Mouse (Mus musculus) gastrocnemius, adult 2 months (tissue): ENCODE results near the gene Hecw2. TPM values are rescaled to one million over a fixed set of nuclear protein-coding genes. Genes with fewer than 3 reads are reported as not detected.

Experiments
- DNase-seq: peaks from one replicate; pipeline ENCODE4 v3.0.0; 2022
- H3K27ac ChIP-seq: fragments of 200-600 bp; 2 replicates; pipeline ENCODE4 v1.8.1; 2022; ENCODE audit warnings: mild to moderate bottlenecking
- H3K4me3 ChIP-seq: fragments of 200-600 bp; 2 replicates; pipeline ENCODE4 v1.8.1; 2022; ENCODE audit warnings: mild to moderate bottlenecking, moderate library complexity
- CTCF ChIP-seq: fragments of 200-600 bp; IDR thresholded peaks from 2 replicates; pipeline ENCODE4 v1.8.1; 2022; ENCODE audit warnings: antibody characterized with exemption, mild to moderate bottlenecking, moderate library complexity
- intact Hi-C: fragments of 180-260 bp; cut with DNase I; formaldehyde crosslinking; loops from one replicate; pipeline ENCODE4 v1.15.1; 2025
- total RNA-seq, 2 experiments: library from RNA; stranded (reverse); gene quantifications; 2 replicates each; pipeline ENCODE4 v1.2.3; 2021

The Hecw2 gene
- total RNA-seq, 2 experiments from 2014 or later = 5.1 to 7.9 TPM

- intact Hi-C loops = no loop called here
- Histone ChIP-seq H3K27ac (no peak overlapping the region), H3K4me3 (no peak overlapping the region)
- TF ChIP-seq CTCF = no peak
- DNase-seq = no peak
Measured at GRCm38 (mm10) chr1:54079708-54080107, 115.3 kb downstream of the Hecw2 start.

DNA sequence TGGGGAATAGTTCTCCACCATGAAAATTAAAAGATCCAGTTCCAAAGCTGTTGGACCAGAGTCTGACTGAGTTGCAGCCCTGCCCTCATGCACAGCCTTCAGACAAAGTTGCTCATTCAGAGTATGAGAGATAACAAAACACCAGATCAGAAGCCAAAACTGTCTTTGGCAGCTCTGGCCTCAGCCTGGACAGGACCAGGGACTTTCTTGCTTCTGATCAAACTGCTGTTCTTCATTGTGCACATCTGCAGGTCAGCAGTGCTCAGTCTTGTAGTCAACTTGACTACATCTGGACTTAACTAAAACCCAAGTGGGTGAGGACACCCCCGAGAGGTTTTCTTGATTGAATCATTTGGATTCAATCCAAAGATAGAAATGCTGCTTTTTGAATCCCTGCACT lies 120.5 kb downstream of the Hecw2 start:
- intact Hi-C loops = no loop called here
- no peak for TF ChIP-seq CTCF
- DNase-seq = peak; percentile 39
- Histone ChIP-seq H3K27ac (no peak overlapping the region), H3K4me3 (no peak overlapping the region)

DNA sequence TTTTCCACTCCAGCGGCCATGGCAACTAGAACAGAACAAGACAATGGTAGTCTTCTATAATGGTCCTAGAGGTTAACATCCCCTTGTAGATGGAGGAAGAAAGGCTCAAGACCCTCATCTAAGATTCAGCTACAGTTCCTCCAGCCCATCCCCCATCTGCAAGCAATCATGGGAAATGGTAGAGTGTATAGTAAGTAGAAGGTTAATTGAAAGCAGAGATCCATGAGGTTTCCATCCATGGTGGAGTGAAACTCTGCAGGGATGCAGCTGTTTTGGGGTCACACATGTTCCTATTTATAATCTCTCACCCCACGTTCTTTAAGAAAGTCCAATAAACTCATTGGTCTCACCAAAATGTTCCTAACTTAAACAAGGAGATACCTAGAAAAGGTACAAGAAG lies 124.8 kb downstream of the Hecw2 start:
- intact Hi-C loops = no loop called here
- DNase-seq = no peak
- Histone ChIP-seq H3K4me3 (no peak overlapping the region), H3K27ac (no peak overlapping the region)
- no peak for TF ChIP-seq CTCF

DNA sequence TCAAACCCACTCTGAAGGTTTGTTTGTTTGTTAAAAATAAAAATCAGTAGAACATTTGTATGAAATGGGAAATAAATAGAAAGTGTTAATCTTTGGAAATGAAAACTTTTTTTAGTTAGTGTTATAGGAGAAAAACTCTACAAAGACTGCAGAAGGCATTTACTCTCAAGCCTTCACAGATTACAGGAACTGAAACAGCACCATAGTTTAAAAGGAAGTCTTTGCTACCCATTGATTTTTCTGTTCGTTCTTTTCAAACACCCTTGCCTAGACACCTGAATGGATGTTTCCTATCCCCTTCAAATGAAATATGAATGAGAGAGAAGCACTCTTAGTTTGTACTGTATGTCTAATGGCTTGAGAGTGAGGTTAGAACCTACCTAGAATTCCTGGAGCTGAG lies 126.7 kb downstream of the Hecw2 start:
- Histone ChIP-seq H3K27ac (no peak overlapping the region), H3K4me3 (no peak overlapping the region)
- no peak for TF ChIP-seq CTCF
- intact Hi-C loops = no loop called here
- no peak for DNase-seq

- Histone ChIP-seq H3K4me3 (no peak overlapping the region), H3K27ac (no peak overlapping the region)
- DNase-seq = no peak
- no peak for TF ChIP-seq CTCF
- intact Hi-C loops = no loop called here
Measured at GRCm38 (mm10) chr1:54065434-54065833, 129.5 kb downstream of the Hecw2 start.

DNA sequence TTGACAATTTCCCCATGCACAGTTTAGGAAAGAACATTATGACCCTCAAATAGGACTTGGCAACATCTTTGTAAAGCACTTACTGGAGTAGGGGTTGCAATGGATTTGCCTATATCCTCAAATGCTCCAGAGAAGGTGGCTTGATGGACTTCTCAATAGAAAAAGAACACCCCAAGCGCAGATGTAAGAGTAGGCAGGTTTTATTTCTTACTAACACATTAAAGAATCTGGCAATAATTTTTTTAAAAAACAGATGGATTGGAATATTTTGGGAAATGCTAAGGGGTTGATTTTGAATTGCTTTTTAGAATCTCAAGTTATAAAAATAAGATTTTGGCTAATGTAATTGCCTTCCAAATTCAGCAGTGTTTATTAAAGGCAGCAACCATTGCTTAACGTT lies 133.9 kb downstream of the Hecw2 start:
- Histone ChIP-seq H3K27ac (no peak overlapping the region), H3K4me3 (no peak overlapping the region)
- no peak for TF ChIP-seq CTCF
- intact Hi-C loops = no loop called here
- no peak for DNase-seq

- no peak overlapping the region for H3K27ac ChIP-seq
- intact Hi-C loops = no loop called here
- H3K4me3 ChIP-seq = no peak overlapping the region
- TF ChIP-seq CTCF = no peak
- DNase-seq = no peak
Measured at GRCm38 (mm10) chr1:54059731-54060130, 135.2 kb downstream of the Hecw2 start.

DNA sequence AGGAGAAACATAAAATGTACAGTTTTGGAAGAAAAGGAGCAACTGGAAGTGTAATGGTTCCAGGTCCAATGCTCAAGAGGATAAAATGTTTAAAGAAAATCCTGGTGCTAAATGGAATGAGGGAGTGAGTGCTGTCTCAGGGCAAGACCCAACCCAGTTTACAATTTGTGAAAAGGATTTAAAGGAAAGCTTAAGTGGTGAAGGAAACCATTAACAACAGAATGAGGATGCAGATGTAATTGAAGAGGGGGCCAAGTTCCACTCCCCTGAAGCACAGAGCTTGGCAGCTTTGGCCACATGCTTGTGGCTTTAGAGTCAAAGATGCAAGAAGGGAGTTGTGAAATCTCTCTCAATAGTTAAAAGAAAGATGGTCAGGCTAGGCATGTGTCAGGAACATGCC lies 142.2 kb downstream of the Hecw2 start:
- no peak overlapping the region for H3K4me3 ChIP-seq
- intact Hi-C loops = no loop called here
- TF ChIP-seq CTCF = no peak
- DNase-seq = no peak
- H3K27ac ChIP-seq = no peak overlapping the region

DNA sequence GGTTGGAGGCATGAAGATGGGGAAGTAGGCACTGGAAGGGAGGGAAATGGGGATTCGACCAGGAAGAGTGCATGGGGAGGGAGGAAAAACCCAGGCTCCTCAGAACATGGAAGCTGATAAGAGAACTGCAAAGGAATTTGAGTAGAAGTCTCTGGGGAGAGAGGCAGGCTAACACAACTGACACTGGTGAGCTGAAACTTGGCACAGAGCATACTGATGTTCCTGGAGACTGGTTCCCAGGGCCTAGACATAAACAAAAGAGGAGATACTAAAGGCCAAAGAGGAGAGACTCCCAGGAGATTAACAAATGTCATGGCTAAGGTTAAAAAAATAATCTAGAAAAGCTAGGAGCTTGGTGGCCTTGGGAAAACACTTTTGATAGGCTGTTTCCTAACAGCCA lies 148.0 kb downstream of the Hecw2 start:
- intact Hi-C loops = no loop called here
- H3K27ac ChIP-seq = no peak overlapping the region
- no peak overlapping the region for H3K4me3 ChIP-seq
- no peak for TF ChIP-seq CTCF
- DNase-seq = no peak

DNA sequence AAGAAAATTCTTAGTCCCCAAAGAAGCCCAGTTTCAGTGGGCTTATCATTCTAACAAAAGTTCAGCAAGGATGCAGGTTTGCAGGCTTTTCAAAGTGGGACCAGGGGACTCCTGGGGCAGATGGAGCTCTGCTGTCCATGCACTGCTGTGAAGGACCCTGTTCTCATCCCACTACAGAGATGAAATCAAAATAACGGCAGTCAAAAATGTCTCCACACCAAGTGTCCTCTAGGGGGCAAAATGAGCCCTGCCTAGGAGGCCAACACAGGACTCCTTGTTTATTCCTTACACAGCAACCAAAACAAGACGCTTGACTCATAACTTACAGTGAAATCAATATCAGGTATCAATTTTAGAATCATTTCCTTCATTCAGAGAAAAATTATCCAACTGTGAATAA lies 155.9 kb downstream of the Hecw2 start:
- Histone ChIP-seq H3K4me3 (no peak overlapping the region), H3K27ac (no peak overlapping the region)
- intact Hi-C loops = loop anchor here (5.0 to 10.0 kb wide), 2 partner anchors 134 to 293 kb away; no protein-coding TSS in a partner anchor
- peak; percentile 72 for TF ChIP-seq CTCF
- DNase-seq = no peak

- no peak for DNase-seq
- H3K27ac ChIP-seq = peak overlapping the region; percentile 25; the same call in 1 of the 2 replicates
- TF ChIP-seq CTCF = no peak
- no peak overlapping the region for H3K4me3 ChIP-seq
- intact Hi-C loops = no loop called here
Measured at GRCm38 (mm10) chr1:54017686-54018085, 177.3 kb downstream of the Hecw2 start.

DNA sequence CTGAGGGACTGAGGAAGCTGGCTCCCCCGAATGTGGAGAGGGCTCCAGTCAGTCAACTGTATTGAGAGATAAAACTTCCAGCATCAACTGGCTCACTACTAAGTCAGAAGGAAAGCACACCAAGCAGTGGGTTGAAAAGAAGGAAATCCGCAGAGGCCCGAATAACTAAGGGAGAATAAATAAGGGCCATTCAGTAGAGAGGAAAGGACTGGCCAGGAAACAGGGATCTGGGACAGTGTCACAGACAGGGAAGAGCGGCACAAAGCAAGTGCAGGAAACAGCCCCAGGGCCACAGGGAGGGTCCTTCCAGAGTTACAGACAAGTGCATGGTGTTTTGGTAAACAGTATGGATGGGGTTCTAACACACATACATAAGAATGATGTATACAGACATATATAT lies 179.2 kb downstream of the Hecw2 start:
- intact Hi-C loops = no loop called here
- no peak for DNase-seq
- no peak for TF ChIP-seq CTCF

GRCm38 (mm10) chr1:54012414-54012813 lies 182.6 kb downstream of the Hecw2 start:
- no peak for DNase-seq
- H3K4me3 ChIP-seq = no peak overlapping the region
- no peak for TF ChIP-seq CTCF
- no peak overlapping the region for H3K27ac ChIP-seq
- intact Hi-C loops = no loop called here

More for the DNA sequence above, 179.2 kb downstream of the Hecw2 start:
- 0 out of 2 replicates have a peak overlapping the region, but pooled peaks have one; percentile 2 for H3K27ac ChIP-seq
- H3K4me3 ChIP-seq = no peak overlapping the region

- intact Hi-C loops = no loop called here
- no peak overlapping the region for H3K27ac ChIP-seq
- no peak for TF ChIP-seq CTCF
- H3K4me3 ChIP-seq = no peak overlapping the region
- no peak for DNase-seq
Measured at GRCm38 (mm10) chr1:54009418-54010064, 185.4 kb downstream of the Hecw2 start.
